Mouse (Mus musculus): ENCODE results near the gene Trpm3. TPM values are rescaled to one million over a fixed set of nuclear protein-coding genes. Genes with fewer than 3 reads are reported as not detected.

Gene Trpm3
- total and polyA plus RNA-seq, 2 experiments from 2014 or later = 0.52 to 0.95 TPM

GRCm38 (mm10) chr19:22736870-22737269, 598.0 kb downstream of the Trpm3 start:
- DNase-seq (ENCODE audit: low spot score) = no peak
- no peak overlapping the region for H3K27ac ChIP-seq (ENCODE audit: low read depth)
- no peak overlapping the region for H3K9ac ChIP-seq (replicated peaks; ENCODE audit: low read depth, low read length)
- no peaks in the 10 kb centered on the region for H3K9me3 ChIP-seq (replicated peaks; ENCODE audit: control insufficient read depth, low read length)
- TF ChIP-seq EP300 (IDR thresholded peaks at IDR 0.05; ENCODE audit: low read depth) = no peak
- no peak for TF ChIP-seq CTCF (IDR thresholded peaks at IDR 0.05; ENCODE audit: low read depth)
- H3K4me1 ChIP-seq (ENCODE audit: control insufficient read depth, insufficient read depth) = no peaks in the 10 kb centered on the region
- WGBS = 49% methylated on average over 2 of the region's 2 CpGs
- H3K4me2 ChIP-seq (ENCODE audit: low read depth, low read length) = no peak overlapping the region
- no peak overlapping the region for H3K4me3 ChIP-seq (ENCODE audit: low read depth, low read length)
- H3K36me3 ChIP-seq (replicated peaks; ENCODE audit: control insufficient read depth, insufficient read depth, low read length) = no peaks in the 10 kb centered on the region
- H3K27me3 ChIP-seq (ENCODE audit: control insufficient read depth, insufficient read depth, low read length) = no peaks in the 10 kb centered on the region
- ATAC-seq (ENCODE audit: insufficient read depth, low read depth) = no peak

GRCm38 (mm10) chr19:22739240-22739639, 600.4 kb downstream of the Trpm3 start:
- Histone ChIP-seq H3K27ac (ENCODE audit: low read depth) (no peak overlapping the region), H3K36me3 (replicated peaks; ENCODE audit: control insufficient read depth, insufficient read depth, low read length) (no peaks in the 10 kb centered on the region), H3K9ac (replicated peaks; ENCODE audit: low read depth, low read length) (no peak overlapping the region), H3K9me3 (replicated peaks; ENCODE audit: control insufficient read depth, low read length) (no peaks in the 10 kb centered on the region), H3K4me1 (ENCODE audit: control insufficient read depth, insufficient read depth) (no peaks in the 10 kb centered on the region), H3K4me3 (ENCODE audit: low read depth, low read length) (no peak overlapping the region), H3K4me2 (ENCODE audit: low read depth, low read length) (no peak overlapping the region), H3K27me3 (ENCODE audit: control insufficient read depth, insufficient read depth, low read length) (no peaks in the 10 kb centered on the region)
- ATAC-seq (ENCODE audit: insufficient read depth, low read depth) = no peak
- 48% methylated on average over 3 of the region's 3 CpGs for WGBS
- no peak for DNase-seq (ENCODE audit: low spot score)
- TF ChIP-seq CTCF (IDR thresholded peaks at IDR 0.05; ENCODE audit: low read depth) = no peak
- no peak for TF ChIP-seq EP300 (IDR thresholded peaks at IDR 0.05; ENCODE audit: low read depth)

DNA sequence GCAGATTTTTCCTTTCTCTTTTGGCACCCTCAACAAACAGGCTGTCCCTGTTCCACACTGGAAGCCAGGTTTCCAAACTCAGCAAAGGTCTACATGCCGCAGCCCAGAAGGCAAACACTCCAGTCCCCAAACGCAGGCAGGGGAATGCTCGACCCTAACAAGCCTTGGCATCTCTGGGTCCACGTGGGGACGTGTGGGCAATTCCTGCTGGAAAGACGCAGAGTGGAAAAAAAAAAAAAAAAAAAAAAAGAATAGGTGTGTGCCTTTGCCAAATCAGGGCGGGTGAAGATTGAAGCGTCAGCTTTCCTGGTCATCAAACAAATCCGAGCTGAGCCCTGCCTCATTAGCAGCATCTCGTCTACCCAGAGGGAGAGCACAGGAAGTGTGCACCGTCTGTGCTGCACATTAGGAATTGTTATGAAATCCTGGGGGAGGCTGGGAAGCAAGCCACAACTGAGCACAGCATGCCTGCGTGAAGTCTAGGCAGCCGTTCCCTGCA, 614.5 kb downstream of the Trpm3 start:
- Histone ChIP-seq H3K9me3 (replicated peaks; ENCODE audit: control insufficient read depth, low read length) (no peaks in the 10 kb centered on the region), H3K27me3 (ENCODE audit: control insufficient read depth, insufficient read depth, low read length) (no peaks in the 10 kb centered on the region), H3K9ac (replicated peaks; ENCODE audit: low read depth, low read length) (no peak overlapping the region), H3K4me2 (ENCODE audit: low read depth, low read length) (no peak overlapping the region), H3K4me3 (ENCODE audit: low read depth, low read length) (no peak overlapping the region), H3K36me3 (replicated peaks; ENCODE audit: control insufficient read depth, insufficient read depth, low read length) (no peaks in the 10 kb centered on the region), H3K4me1 (ENCODE audit: control insufficient read depth, insufficient read depth) (no peaks in the 10 kb centered on the region), H3K27ac (ENCODE audit: low read depth) (no peak overlapping the region)
- ATAC-seq (ENCODE audit: insufficient read depth, low read depth) (no peak), DNase-seq (ENCODE audit: low spot score) (no peak)
- WGBS = 48% methylated on average over 13 of the region's 13 CpGs
- TF ChIP-seq CTCF (IDR thresholded peaks at IDR 0.05; ENCODE audit: low read depth) (no peak), EP300 (IDR thresholded peaks at IDR 0.05; ENCODE audit: low read depth) (no peak)

- no peaks in the 10 kb centered on the region for H3K27me3 ChIP-seq (ENCODE audit: control insufficient read depth, insufficient read depth, low read length)
- no peaks in the 10 kb centered on the region for H3K4me1 ChIP-seq (ENCODE audit: control insufficient read depth, insufficient read depth)
- DNase-seq (ENCODE audit: low spot score) (no peak), ATAC-seq (ENCODE audit: insufficient read depth, low read depth) (no peak)
- H3K9me3 ChIP-seq (replicated peaks; ENCODE audit: control insufficient read depth, low read length) = no peaks in the 10 kb centered on the region
- WGBS = 86% methylated on average over 10 of the region's 10 CpGs
- no peak overlapping the region for H3K9ac ChIP-seq (replicated peaks; ENCODE audit: low read depth, low read length)
- H3K27ac ChIP-seq (ENCODE audit: low read depth) = no peak overlapping the region
- no peaks in the 10 kb centered on the region for H3K36me3 ChIP-seq (replicated peaks; ENCODE audit: control insufficient read depth, insufficient read depth, low read length)
- H3K4me3 ChIP-seq (ENCODE audit: low read depth, low read length) = no peak overlapping the region
- TF ChIP-seq CTCF (IDR thresholded peaks at IDR 0.05; ENCODE audit: low read depth) = no peak
- no peak for TF ChIP-seq EP300 (IDR thresholded peaks at IDR 0.05; ENCODE audit: low read depth)
- H3K4me2 ChIP-seq (ENCODE audit: low read depth, low read length) = no peak overlapping the region
Observed at GRCm38 (mm10) chr19:22754071-22754470, 615.2 kb downstream of the Trpm3 start.

DNA sequence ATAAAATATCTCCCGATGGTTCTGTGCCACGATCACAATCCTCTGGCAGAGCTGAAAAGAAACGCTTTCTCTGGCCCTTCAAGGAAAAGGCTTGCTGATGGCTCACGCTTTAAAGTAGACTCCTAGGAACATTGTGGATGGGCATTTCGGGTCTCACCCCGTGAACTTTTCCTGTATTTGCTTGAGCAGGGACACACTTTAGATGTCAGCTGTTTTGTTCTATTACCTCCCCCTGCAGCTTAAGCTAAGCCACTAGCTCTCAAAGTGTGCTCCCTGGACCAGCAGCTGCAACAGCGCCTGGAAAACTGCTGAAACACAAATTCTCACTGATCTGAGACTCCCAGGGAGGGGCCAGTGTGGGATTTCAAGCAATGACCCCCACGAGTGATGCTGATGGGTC, 615.7 kb downstream of the Trpm3 start:
- Histone ChIP-seq H3K4me3 (ENCODE audit: low read depth, low read length) (no peak overlapping the region), H3K36me3 (replicated peaks; ENCODE audit: control insufficient read depth, insufficient read depth, low read length) (no peaks in the 10 kb centered on the region), H3K27ac (ENCODE audit: low read depth) (no peak overlapping the region), H3K27me3 (ENCODE audit: control insufficient read depth, insufficient read depth, low read length) (no peaks in the 10 kb centered on the region), H3K4me2 (ENCODE audit: low read depth, low read length) (no peak overlapping the region), H3K9ac (replicated peaks; ENCODE audit: low read depth, low read length) (no peak overlapping the region), H3K4me1 (ENCODE audit: control insufficient read depth, insufficient read depth) (no peaks in the 10 kb centered on the region), H3K9me3 (replicated peaks; ENCODE audit: control insufficient read depth, low read length) (no peaks in the 10 kb centered on the region)
- DNase-seq (ENCODE audit: low spot score) = no peak
- no peak for TF ChIP-seq CTCF (IDR thresholded peaks at IDR 0.05; ENCODE audit: low read depth)
- TF ChIP-seq EP300 (IDR thresholded peaks at IDR 0.05; ENCODE audit: low read depth) = no peak
- 80% methylated on average over 8 of the region's 8 CpGs for WGBS
- ATAC-seq (ENCODE audit: insufficient read depth, low read depth) = no peak

- Histone ChIP-seq H3K9ac (replicated peaks; ENCODE audit: low read depth, low read length) (no peak overlapping the region), H3K27ac (ENCODE audit: low read depth) (no peak overlapping the region), H3K27me3 (ENCODE audit: control insufficient read depth, insufficient read depth, low read length) (no peaks in the 10 kb centered on the region), H3K4me3 (ENCODE audit: low read depth, low read length) (no peak overlapping the region), H3K4me1 (ENCODE audit: control insufficient read depth, insufficient read depth) (no peaks in the 10 kb centered on the region), H3K36me3 (replicated peaks; ENCODE audit: control insufficient read depth, insufficient read depth, low read length) (no peaks in the 10 kb centered on the region), H3K9me3 (replicated peaks; ENCODE audit: control insufficient read depth, low read length) (no peaks in the 10 kb centered on the region), H3K4me2 (ENCODE audit: low read depth, low read length) (no peak overlapping the region)
- DNase-seq (ENCODE audit: low spot score) (no peak), ATAC-seq (ENCODE audit: insufficient read depth, low read depth) (no peak)
- TF ChIP-seq CTCF (IDR thresholded peaks at IDR 0.05; ENCODE audit: low read depth) (no peak), EP300 (IDR thresholded peaks at IDR 0.05; ENCODE audit: low read depth) (no peak)
- 65% methylated on average over 2 of the region's 2 CpGs for WGBS
Observed at GRCm38 (mm10) chr19:22758496-22758895, 619.6 kb downstream of the Trpm3 start.
